Mouse (Mus musculus) MEL (cell line): ENCODE results near the gene Cxcr5.

ENCODE experiments used
- CTCF ChIP-seq, 3 experiments: IDR thresholded peaks in 2 of 3; conservative IDR thresholded peaks in 1 of 3; 2 replicates each; pipeline ENCODE4 v1.5.1; 2011 to 2012; ENCODE audit warnings: low read length in 3 of 3, low read depth in 2 of 3, mild to moderate bottlenecking in 2 of 3, improper control_type of control experiment in 1 of 3, inconsistent platforms in 1 of 3, mixed read lengths in 1 of 3, moderate library complexity in 1 of 3; ENCODE audit not compliant: control insufficient read depth in 1 of 3, insufficient read depth in 1 of 3, poor library complexity in 1 of 3, severe bottlenecking in 1 of 3
- HCFC1 ChIP-seq: IDR thresholded peaks from 2 replicates; pipeline ENCODE4 v1.6.1; 2012; ENCODE audit warnings: low read depth, mild to moderate bottlenecking, inconsistent platforms, low read length, improper control_type of control experiment, moderate library complexity
- MYC ChIP-seq: IDR thresholded peaks from 2 replicates; pipeline ENCODE4 v1.6.1; 2011; ENCODE audit warnings: low read depth, mild to moderate bottlenecking, low read length, improper control_type of control experiment, moderate library complexity
- TBP ChIP-seq: IDR thresholded peaks from 2 replicates; pipeline ENCODE4 v1.8.0; 2011; ENCODE audit warnings: low read depth, low read length, improper control_type of control experiment

DNA sequence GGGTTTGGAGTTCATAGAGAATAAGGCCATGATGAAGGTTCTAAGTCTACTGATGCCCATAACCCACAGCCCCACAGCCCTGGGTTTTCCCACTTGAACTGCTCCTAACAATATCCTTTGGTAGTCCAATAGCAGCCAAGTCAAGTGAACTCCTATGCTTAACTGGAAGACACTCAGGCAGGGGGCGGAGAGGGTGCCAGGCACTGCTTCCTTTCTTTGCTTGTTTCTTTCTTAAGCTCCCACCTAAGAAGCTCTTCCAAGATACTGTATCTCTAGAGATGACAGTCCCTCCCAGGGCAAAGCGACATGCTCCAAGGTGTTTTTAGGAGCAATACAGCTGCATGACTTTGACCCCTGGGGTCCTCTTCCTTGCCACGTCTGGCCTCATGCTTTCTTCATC lies 36.7 kb downstream of the Cxcr5 start:
- TF ChIP-seq CTCF (IDR thresholded peaks at IDR 0.05 in 2 of 3, conservative IDR thresholded peaks at IDR 0.05 in 1 of 3; ENCODE audit: control insufficient read depth in 1 of 3, insufficient read depth in 1 of 3, low read depth in 2 of 3, low read length in 3 of 3, poor library complexity in 1 of 3, severe bottlenecking in 1 of 3): no peak
- TF ChIP-seq HCFC1: no peak
- TF ChIP-seq MYC: no peak
- no peak for TF ChIP-seq TBP
